Mouse (Mus musculus) ES-E14 (cell line): ENCODE data around the gene Zeb2.

Source experiments
- CHD2 ChIP-seq: IDR thresholded peaks from 2 replicates; pipeline ENCODE4 v1.6.1; 2014; ENCODE audit warnings: mild to moderate bottlenecking, low read depth, low read length, inconsistent platforms
- MAFK ChIP-seq: IDR thresholded peaks from 2 replicates; pipeline ENCODE4 v1.6.1; 2014; ENCODE audit warnings: mild to moderate bottlenecking, low read depth, low read length, inconsistent platforms; ENCODE audit not compliant: insufficient read depth
- ZC3H11A ChIP-seq: IDR thresholded peaks from 2 replicates; pipeline ENCODE4 v1.6.1; 2012; ENCODE audit warnings: low read depth, mild to moderate bottlenecking, inconsistent platforms, low read length, borderline replicate concordance
- ZNF384 ChIP-seq: IDR thresholded peaks from 2 replicates; pipeline ENCODE4 v1.6.1; 2012; ENCODE audit warnings: low read depth, low read length, inconsistent platforms

DNA sequence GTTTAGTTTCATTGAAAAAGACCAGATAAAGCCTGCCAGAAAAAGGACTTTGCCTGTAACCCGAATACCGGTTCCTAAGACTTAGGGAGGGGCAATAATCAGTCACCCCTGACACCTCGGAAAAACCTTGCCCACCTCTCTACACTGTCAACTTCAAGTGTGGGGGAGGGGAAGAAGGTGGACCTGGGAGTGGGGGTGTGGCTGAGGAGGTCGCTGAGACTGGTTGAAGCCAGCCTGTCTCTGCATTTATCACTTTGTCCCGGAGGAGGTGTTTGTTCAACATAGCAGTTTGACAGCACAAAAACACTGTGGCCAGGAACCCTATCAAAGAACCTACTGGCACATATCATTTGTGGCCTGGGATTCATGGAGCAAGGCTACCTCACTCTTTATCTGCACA is 19.2 kb downstream of the Zeb2 start:
- TF ChIP-seq ZNF384 (no peak), CHD2 (no peak), ZC3H11A (no peak), MAFK (no peak)
